Mouse (Mus musculus) liver, embryonic 14.5 days (tissue): Measurements from ENCODE around the gene Ccl2. TPM values are rescaled to one million over a fixed set of nuclear protein-coding genes. Genes with fewer than 3 reads are reported as not detected.

Source experiments
- ATAC-seq: fragments of 200-750 bp; cut with Nextera tagmentation; 2 replicates; pipeline ENCODE4 v1.8.0; 2017; ENCODE audit warnings: moderate number of reproducible peaks, mild to moderate bottlenecking, moderate library complexity; ENCODE audit not compliant: insufficient read depth
- DNase-seq, 3 experiments: peaks; one replicate each; pipeline ENCODE4 v3.0.0-alpha.2; 2012 to 2013; ENCODE audit warnings: low read depth in 3 of 3, low spot score in 3 of 3
- H3K27ac ChIP-seq: fragments of 300-500 bp; sonication (generic); 2 replicates; pipeline ENCODE4 v1.5.1; 2014; ENCODE audit warnings: moderate library complexity, mild to moderate bottlenecking, control low read depth, inconsistent platforms
- H3K27me3 ChIP-seq: fragments of 300-500 bp; sonication (generic); 2 replicates; pipeline ENCODE4 v1.6.1; 2014; ENCODE audit warnings: mild to moderate bottlenecking, low read length, moderate library complexity; ENCODE audit not compliant: control insufficient read depth, insufficient read depth
- H3K36me3 ChIP-seq: fragments of 300-500 bp; sonication (generic); replicated peaks from 2 replicates; pipeline ENCODE4 v1.6.1; 2014; ENCODE audit warnings: low read depth; ENCODE audit not compliant: control insufficient read depth, insufficient read depth
- H3K4me1 ChIP-seq, 2 experiments: fragments of 200-500 bp in 1 of 2; fragments of 300-500 bp in 1 of 2; sonication (generic) in 1 of 2; replicated peaks; 2 replicates each; pipeline ENCODE4 v1.6.1; 2012 to 2014; ENCODE audit warnings: antibody characterized with exemption in 1 of 2, inconsistent platforms in 1 of 2, low read length in 1 of 2; ENCODE audit not compliant: control insufficient read depth in 2 of 2, insufficient read depth in 2 of 2
- H3K4me2 ChIP-seq: fragments of 300-500 bp; sonication (generic); 2 replicates; pipeline ENCODE4 v1.6.1; 2014; ENCODE audit warnings: low read depth, mild to moderate bottlenecking, control low read depth, moderate library complexity
- H3K4me3 ChIP-seq, 2 experiments: fragments of 200-500 bp in 1 of 2; fragments of 300-500 bp in 1 of 2; sonication (generic) in 1 of 2; 2 replicates each; pipeline ENCODE4 v1.5.1; 2012 to 2014; ENCODE audit warnings: low read depth in 2 of 2, low read length in 2 of 2, mild to moderate bottlenecking in 2 of 2, control low read depth in 1 of 2, inconsistent platforms in 1 of 2, moderate library complexity in 1 of 2; ENCODE audit not compliant: insufficient read depth in 1 of 2
- H3K9ac ChIP-seq: fragments of 300-500 bp; sonication (generic); replicated peaks from 2 replicates; pipeline ENCODE4 v1.6.1; 2014; ENCODE audit warnings: mild to moderate bottlenecking, control low read depth, moderate library complexity
- H3K9me3 ChIP-seq: fragments of 300-500 bp; sonication (generic); 2 replicates; pipeline ENCODE4 v1.6.1; 2016; ENCODE audit warnings: low read length, mixed read lengths; ENCODE audit not compliant: control insufficient read depth
- CTCF ChIP-seq: IDR thresholded peaks from 2 replicates; pipeline ENCODE4 v1.5.1; 2016; ENCODE audit warnings: antibody characterized with exemption, low read depth, control low read depth
- EP300 ChIP-seq: IDR thresholded peaks from 2 replicates; pipeline ENCODE4 v1.6.1; 2016; ENCODE audit warnings: antibody characterized with exemption, low read depth
- WGBS: fragments of 180-500 bp; shearing (Covaris S2); extraction: QIAGEN DNeasy Blood & Tissue Kit; methylation state at CpG from one replicate; pipeline ENCODE4 v1.1.7; 2014; ENCODE audit not compliant: insufficient replicate concordance; 5-methylcytosine and 5-hydroxymethylcytosine counted together
- polyA plus RNA-seq, 2 experiments: library from polyadenylated mRNA; depleted of rRNA in 1 of 2; stranded (reverse) in 1 of 2; unstranded in 1 of 2; fragments of >200 nt; fragmentation: Nextera tagmentation in 1 of 2; extraction: Ambion mirVana in 1 of 2; gene quantifications; 2 replicates each; pipeline versions ENCODE4 v1.2.1 to v1.2.3; 2012 to 2014

Ccl2 gene
- polyA plus RNA-seq, 2 experiments, result 1.1 to 1.3 TPM

DNA sequence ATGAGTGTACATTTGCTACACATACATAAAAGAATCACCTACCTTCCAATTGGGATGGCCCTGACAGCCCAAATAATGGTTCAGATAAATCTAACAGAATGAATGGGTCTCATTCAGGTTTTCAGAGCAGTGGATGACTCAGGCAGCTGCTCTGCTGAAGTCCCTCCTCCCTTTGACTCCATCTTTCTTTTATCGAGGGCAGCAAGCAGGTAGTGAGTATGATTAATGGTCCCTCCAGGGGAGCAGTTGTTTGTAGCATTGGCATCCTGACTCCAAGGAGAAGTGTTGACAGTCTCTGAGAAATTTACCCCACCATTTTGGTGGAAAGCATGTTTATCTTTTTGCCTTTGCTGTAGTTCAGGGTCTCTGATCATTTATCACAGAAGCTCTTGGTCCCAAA lies 21.6 kb upstream of the Ccl2 start:
- Histone ChIP-seq H3K36me3 (no peaks in the 10 kb centered on the region), H3K4me1 (peaks cover 0 to 3% of the 10 kb centered on the region in 2 experiments; a peak in 2 of 4 replicates), H3K4me2 (no peak overlapping the region), H3K27me3 (no peaks in the 10 kb centered on the region), H3K9ac (no peak overlapping the region), H3K4me3 (no peak overlapping the region), H3K9me3 (no peaks in the 10 kb centered on the region), H3K27ac (no peak overlapping the region)
- no peak for DNase-seq
- no peak for TF ChIP-seq EP300
- TF ChIP-seq CTCF, result no peak
- WGBS, result 48% methylated on average over 1 of the region's 1 CpGs
- ATAC-seq, result no peak

GRCm38 (mm10) chr11:82015066-82015465 lies 20.3 kb upstream of the Ccl2 start:
- H3K9me3 ChIP-seq, result no peaks in the 10 kb centered on the region
- H3K4me2 ChIP-seq, result no peak overlapping the region
- H3K4me3 ChIP-seq, result no peak overlapping the region
- no peak overlapping the region for H3K9ac ChIP-seq
- TF ChIP-seq EP300, result no peak
- TF ChIP-seq CTCF, result no peak
- no peak for ATAC-seq
- 37% methylated on average over 2 of the region's 2 CpGs for WGBS
- H3K4me1 ChIP-seq, result peaks cover 0 to 6% of the 10 kb centered on the region in 2 experiments; a peak in 2 of 4 replicates
- DNase-seq, result no peak
- H3K27ac ChIP-seq, result no peak overlapping the region
- no peaks in the 10 kb centered on the region for H3K27me3 ChIP-seq
- H3K36me3 ChIP-seq, result no peaks in the 10 kb centered on the region

GRCm38 (mm10) chr11:82016181-82016780 lies 19.1 kb upstream of the Ccl2 start:
- Histone ChIP-seq H3K9me3 (no peaks in the 10 kb centered on the region), H3K36me3 (no peaks in the 10 kb centered on the region), H3K27me3 (no peaks in the 10 kb centered on the region), H3K4me1 (peaks cover 0 to 8% of the 10 kb centered on the region in 2 experiments; a peak in 2 of 4 replicates), H3K4me3 (no peak overlapping the region), H3K9ac (no peak overlapping the region), H3K4me2 (no peak overlapping the region), H3K27ac (no peak overlapping the region)
- TF ChIP-seq CTCF (no peak), EP300 (no peak)
- ATAC-seq, result no peak
- WGBS, result 31% methylated on average over 3 of the region's 3 CpGs
- DNase-seq, result no peak

GRCm38 (mm10) chr11:82019389-82019788 lies 16.0 kb upstream of the Ccl2 start:
- no peak overlapping the region for H3K4me3 ChIP-seq
- no peaks in the 10 kb centered on the region for H3K36me3 ChIP-seq
- DNase-seq (no peak), ATAC-seq (no peak)
- no peaks in the 10 kb centered on the region for H3K9me3 ChIP-seq
- TF ChIP-seq EP300, result no peak
- TF ChIP-seq CTCF, result no peak
- H3K4me2 ChIP-seq, result no peak overlapping the region
- no peaks in the 10 kb centered on the region for H3K27me3 ChIP-seq
- 38% methylated on average over 2 of the region's 2 CpGs for WGBS
- H3K27ac ChIP-seq, result no peak overlapping the region
- peaks cover 0 to 8% of the 10 kb centered on the region in 2 experiments; a peak in 2 of 4 replicates for H3K4me1 ChIP-seq
- H3K9ac ChIP-seq, result no peak overlapping the region

- ATAC-seq, result no peak
- Histone ChIP-seq H3K27me3 (no peaks in the 10 kb centered on the region), H3K36me3 (no peaks in the 10 kb centered on the region), H3K4me1 (peaks cover 0 to 8% of the 10 kb centered on the region in 2 experiments; a peak in 2 of 4 replicates), H3K9me3 (no peaks in the 10 kb centered on the region), H3K9ac (no peak overlapping the region), H3K27ac (no peak overlapping the region), H3K4me2 (no peak overlapping the region), H3K4me3 (no peak overlapping the region)
- no peak for DNase-seq
- no peak for TF ChIP-seq EP300
- TF ChIP-seq CTCF, result no peak
Measured at GRCm38 (mm10) chr11:82019793-82020192, 15.6 kb upstream of the Ccl2 start.
